Mouse (Mus musculus): ENCODE results near the gene Htt.

The Htt gene

DNA sequence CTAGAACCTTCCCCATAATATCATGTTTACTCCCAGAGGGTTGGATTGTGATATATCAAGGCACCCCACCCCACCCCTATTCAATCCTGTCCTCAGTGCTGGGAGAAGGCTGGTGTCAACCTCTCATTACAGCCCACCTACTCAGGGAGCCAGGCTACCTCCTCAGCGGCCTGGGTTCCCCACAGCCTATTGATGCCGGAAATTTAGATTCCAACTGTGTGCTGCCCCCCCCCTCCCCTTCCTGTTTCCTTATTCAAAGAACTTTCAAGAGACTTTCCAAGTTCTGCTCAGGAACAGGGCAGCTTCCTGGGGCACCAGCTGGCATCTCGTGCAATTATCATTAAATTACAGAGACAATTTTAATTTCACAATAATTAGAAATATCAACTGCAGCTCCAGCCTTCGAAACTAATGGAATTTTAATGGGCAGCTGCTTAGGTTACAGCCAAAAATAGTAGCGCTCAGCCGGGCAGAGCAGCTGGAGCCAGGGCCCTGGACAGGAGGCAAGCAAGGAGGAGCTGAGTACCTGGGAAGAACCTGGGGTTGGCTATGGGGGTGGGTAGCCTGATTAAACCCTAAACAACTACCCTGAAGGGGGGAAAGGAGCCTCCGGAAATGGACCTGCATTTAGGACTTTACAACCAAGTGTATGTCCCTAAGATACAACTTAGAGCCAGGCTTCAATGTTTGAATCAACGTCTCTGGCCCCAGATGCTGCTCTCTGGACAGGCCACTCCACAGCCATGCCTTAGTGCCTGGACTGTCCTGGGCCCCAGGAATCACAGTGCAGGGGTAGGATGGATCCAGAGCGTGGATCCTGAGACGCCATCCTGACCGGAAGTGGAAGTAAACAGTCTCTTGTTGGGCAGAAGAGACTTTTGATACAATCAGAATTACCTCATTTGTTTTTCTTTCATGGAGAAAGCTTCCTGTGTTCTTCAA is 170.2 kb downstream of the Htt start:
- DNase-seq, result peak; percentile 28 to 42

DNA sequence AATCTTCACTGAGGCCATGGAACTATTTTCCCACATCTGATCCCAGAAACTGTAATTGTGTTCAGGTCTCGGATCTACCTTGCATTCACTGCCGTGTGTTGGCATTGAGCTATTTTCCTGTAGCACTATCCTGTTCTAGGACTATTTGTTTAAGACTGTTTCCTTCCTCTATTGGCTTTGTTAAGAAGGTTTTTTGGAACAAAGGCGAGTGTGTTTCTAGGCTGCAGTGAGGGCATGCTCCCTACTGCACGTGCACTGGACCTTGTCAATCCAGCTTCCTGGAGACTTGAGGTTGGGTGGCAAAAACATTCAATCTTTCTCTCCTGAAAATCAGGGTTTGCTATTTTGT is 170.9 kb downstream of the Htt start:
- DNase-seq, result no peak

DNA sequence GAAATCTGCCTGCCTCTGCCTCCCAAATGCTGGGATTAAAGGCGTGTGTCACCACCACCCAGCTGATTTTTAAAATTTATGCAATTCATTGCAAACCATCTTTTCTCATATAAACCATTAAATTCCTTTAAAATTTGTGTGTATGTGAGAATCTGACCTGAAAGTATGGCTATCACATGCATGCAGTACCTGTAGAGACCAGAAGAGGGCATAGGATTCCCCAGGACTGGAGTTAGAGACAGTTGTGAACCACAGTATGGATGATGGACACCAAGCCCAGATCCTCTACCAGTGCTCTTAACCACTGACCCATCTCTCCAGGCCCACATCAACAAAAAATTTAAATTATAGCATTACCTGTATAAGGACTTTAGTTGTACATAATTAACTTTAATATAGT is 171.9 kb downstream of the Htt start:
- DNase-seq, result no peak

DNA sequence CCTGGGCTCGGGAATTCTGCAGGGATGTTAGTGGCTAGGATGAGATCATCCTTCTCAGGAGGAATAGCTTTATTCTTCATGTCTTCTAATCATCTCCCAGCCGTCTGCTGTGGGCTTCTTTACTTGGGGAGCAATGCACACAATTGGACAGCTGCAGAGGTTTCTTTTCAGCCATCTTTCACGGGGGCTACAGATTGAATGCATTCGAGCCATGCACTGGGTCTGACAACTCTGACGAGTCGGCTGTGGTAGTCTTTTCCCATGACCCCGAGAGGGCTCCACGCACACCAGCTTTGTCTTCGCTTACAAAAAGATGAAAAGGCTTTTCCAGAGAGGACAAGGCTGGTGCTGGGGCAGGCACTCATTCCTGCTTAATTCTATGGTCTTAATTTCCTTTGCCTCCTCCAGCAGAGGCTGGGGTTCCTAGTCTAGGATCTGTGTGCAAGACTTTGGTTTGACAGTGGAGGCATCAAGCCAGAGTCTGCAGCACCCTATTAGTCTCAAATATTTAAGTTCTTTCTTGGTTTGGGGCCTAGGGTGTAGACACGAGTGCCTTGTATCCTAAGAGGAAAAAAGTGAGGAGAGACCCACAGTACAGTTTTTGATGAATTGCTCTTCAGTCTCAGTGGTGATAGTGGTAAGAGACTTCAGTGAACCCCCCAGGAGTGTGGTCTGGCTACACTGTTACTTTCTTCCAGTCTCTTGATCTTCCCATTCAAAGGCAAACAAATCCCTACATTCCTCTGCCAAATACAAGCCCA is 180.3 kb downstream of the Htt start:
- DNase-seq, result no peak

DNA sequence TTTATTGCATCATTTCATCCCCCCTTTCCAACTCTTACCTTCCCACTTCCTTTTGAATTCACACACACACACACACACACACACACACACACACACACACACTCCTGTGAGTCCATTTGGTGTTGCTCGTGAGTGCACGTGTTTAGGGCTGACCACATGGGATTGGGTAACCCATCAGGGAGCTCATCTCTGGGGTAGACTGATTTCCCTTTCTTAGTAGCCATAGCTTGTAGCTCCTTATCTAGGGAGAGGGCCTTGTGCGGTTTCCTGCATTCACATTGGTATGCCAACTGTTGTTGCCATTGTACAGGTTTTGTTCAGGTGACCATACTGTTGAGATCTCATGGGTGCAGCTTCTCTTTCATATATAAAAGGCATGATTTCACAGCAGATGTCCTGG is 181.9 kb downstream of the Htt start:
- DNase-seq, result no peak

DNA sequence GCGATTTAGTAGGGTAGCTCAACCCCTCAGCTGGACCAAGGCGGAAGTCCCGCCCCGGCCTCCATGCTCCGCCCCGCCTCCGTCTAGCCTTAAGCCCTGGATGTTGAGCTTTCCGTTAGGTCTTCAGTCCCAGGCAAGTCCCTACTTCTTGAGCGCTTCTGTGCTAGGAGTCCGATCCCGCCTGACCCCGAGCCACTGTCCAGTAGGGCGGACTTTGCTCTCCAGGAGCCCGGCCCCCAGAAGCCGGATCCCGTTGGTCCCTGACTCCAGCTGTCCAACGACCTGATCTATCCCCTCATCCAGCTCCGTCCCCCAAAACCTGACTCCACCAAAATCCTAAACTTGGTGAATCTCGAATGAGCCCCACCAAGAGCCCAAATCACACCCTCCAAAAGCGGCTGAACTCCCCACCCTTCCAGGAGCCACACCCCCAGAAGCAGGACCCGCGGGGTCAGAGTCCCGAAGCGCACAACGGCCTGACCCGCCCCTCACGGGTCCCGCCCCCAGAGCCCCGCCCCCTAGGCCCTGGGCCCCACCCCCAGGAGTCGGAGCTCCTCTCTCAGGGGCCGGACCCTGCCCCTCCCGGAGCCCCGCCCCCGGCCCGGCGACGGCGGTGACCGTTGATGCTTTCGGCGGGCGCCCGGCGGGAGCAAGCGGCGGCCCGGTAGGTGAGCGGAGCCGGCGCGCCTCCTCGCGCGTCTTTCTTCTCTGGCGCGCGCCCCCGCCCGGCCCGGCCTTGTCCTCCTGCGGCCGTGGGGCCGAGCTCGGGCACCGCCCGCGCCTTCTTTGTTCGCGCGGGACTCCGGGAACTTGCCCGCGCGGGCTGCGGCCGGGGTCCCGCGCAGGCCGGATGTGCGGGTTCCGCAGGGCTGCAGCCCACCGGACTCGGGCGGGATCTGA is 187.6 kb downstream of the Htt start, which contains the start of gene Rgs12:
Rgs12 (plus strand) TSS at position 585 of the 900 bp plus-strand sequence.
- peak; percentile 92 to 95 for DNase-seq

DNA sequence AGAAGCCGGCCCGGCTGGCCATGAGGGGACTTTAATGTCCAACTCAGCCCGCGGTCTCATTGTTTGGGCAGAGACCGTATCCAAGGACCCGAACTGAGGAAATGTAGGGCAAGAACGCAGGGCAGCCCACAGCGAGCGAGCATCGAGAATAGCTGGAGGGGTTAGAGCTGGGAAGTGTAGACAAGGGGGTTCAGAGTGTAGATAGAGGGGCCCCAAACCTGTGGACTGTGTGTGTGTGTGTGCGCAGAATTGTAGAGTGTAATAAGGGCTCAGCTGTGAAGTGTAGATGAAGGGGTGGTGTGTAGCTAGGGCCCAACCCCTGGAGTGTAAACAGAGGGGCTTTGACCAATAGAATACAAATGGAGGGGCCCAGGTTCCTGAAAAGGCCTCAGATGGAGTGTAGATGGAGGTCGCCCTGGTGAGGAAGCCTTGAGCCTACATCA is 188.2 kb downstream of the Htt start:
- no peak for DNase-seq

DNA sequence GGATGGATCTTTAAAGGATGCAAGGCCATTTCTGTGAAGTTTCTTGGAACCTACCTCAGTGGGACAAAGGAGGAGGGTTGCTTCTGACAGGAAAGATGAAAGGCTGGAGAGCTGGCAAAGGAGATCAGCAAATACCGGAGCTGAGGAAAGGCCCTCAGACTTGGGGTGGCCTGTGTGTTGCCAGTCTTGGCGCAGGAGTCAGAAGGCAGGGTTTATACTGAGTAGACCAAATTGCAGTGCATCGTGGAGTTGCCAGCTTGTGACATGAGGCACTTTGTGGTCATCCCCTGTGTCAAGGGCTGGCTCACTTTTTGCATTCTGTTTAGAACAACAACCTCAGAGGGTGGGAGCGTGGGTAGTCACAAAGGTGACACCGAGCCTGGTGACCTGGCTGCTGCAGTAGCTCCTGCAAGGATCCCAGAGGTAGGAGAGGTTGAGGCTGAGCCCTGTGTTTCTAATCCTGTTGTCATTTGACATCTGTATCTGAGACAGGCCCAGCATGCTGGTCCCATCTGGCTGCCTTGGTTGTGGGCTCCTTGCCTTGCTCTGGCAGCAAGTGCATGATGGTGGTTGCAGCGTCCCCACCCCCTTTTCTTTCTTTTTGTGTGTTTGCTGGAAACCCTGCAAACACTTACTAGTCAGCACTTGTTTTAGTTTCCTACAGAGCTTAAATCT is 189.1 kb downstream of the Htt start:
- DNase-seq, result no peak

DNA sequence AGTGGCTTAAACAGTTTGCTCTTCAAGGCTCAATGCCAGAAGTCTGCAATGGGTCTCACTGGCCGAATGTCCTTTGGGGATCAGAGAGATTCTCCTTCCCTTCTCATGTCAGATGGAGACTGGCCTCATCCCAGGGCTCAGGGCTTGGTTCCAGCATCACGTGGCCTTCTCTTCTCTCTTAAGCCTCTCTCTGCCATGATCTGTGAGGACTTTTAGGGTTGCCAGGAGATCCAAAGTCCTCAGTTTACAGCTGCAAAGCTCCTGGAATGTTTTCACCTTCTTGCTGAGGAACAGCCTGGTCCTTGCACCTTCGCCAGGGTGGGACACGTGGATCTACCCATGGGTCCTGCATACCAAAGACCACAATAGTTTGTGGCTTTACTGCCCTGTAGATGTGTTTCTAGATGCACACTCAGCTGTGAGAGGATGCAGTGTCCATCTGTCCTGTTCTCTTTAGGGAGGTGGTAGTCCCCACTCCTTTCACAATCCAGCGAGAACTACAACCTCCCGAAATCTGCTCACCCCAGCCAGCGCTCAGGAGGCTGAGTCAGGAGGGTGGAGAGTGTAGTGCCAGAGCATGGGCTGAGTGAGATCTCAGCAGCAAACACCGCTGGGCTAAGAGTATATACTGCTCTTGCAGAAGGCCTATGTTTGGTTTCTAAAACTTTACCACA is 189.8 kb downstream of the Htt start:
- DNase-seq, result peak; percentile 44 to 52

DNA sequence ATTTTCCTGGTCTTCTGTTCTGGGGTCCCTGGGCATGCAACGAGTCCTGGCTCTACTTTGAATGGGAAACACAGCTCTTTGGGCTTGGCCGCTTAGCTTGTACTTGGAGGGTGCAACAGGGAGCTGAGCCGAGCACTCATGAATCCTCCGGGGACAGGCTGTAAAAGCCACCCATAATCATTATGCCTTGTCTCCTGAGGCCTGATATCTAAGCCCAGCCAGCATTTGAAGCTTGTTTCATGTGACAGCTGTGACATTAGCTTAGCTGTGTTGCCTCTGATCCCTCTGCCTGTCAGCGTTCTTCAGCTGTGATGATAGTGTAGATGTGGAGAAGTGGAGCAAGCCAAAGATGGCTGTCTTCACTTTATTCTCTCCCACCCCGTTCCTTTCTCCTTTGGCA is 193.0 kb downstream of the Htt start:
- DNase-seq, result no peak

DNA sequence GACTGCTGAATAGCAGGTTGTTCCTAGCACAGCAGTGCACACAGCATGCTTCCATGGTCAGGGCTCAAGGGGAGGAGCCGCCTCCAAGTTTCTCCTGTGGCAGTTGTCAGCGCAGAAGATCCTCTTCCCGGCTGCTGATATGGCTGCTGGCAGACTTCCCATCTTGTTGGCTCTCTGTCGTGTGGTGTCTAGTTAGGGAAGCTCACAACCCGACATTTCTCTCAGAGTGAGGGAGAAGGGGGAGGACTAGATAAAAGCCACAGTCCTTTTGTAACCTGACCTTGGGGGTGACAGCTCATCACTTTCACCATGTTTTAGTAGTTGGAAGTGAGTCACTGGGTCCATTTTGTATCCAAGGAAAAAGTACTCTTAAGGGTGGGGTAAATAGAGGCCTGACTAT is 194.1 kb downstream of the Htt start:
- DNase-seq, result peak; percentile 32 to 49

DNA sequence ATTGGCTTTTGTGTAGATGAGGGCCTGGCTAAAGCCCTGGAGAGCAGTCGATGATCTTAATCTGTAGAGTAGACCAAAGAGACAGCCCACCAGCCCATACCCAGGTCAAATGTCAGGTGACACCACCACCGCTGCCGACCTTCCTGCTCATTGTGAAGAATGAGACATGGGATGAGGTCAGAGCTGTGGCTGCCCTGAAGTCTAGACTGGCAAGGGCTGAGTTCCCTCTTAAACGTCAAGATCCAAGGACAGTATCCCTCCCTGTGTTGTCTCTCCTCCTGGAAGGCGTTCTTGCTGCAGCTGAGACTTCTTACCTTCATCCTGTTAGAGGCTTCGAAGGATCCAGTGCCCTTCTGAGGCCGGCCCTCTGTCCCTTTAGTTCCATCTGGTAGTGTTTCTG is 194.6 kb downstream of the Htt start:
- no peak for DNase-seq

DNA sequence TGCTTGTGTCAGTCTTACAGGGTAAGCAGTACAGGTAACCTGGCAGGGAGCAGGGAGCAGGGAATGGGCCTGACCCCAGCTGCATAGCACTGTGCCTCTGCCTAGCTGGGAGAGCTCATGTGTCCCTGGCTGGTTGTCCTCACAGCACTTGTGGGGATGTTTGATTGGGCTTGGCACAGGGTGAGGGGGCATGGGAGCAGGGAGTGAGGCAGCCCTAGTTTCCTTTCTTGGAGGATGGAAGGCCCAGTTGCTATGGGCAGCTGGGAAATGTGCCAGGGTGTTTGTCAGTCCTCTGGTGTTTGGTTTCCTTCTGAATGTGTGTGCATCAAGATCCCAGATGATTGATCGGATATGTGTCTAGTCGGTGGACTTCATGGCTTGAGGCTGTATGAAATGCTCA is 195.5 kb downstream of the Htt start:
- DNase-seq, result no peak

DNA sequence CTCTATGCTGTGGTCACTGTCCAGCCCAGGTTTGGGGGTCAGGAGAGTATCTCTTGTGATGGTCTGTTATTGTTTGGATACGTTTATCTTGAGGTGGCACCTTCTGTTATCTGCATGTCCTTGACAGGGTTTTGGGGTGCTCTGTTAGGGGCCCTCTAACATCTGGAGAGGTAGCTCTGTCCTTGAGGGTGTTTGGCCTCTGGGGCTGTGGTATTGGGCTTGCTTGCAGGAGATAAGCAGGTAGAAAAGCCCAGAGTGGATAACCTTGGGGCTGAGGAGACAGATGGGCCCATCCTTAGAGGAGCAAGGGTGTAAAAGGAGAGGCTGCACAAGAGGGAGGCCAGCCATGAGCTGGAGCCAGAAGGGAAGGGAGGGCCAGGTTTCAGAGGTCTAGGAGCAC is 198.5 kb downstream of the Htt start:
- DNase-seq, result no peak
